Mouse (Mus musculus) stomach, embryonic 15.5 days (tissue): ENCODE data around the gene Smim15. TPM values are rescaled to one million over a fixed set of nuclear protein-coding genes. Genes with fewer than 3 reads are reported as not detected.

Experiments used
- ATAC-seq: fragments of 200-750 bp; cut with Nextera tagmentation; 2 replicates; pipeline ENCODE4 v1.8.0; 2017; ENCODE audit warnings: low read depth, moderate number of reproducible peaks, moderate TSS enrichment; ENCODE audit not compliant: insufficient read depth, low FRiP score
- H3K27ac ChIP-seq: fragments of 300-500 bp; sonication (generic); 2 replicates; pipeline ENCODE4 v1.5.1; 2015; ENCODE audit warnings: mild to moderate bottlenecking, inconsistent platforms
- H3K27me3 ChIP-seq: fragments of 300-500 bp; sonication (generic); replicated peaks from 2 replicates; pipeline ENCODE4 v1.6.1; 2015; ENCODE audit warnings: inconsistent platforms
- H3K36me3 ChIP-seq: fragments of 300-500 bp; sonication (generic); 2 replicates; pipeline ENCODE4 v1.6.1; 2015; ENCODE audit warnings: inconsistent platforms
- H3K4me1 ChIP-seq: fragments of 300-500 bp; sonication (generic); 2 replicates; pipeline ENCODE4 v1.6.1; 2015; ENCODE audit warnings: inconsistent platforms
- H3K4me2 ChIP-seq: fragments of 300-500 bp; sonication (generic); 2 replicates; pipeline ENCODE4 v1.6.1; 2015; ENCODE audit warnings: mild to moderate bottlenecking, inconsistent platforms
- H3K4me3 ChIP-seq: fragments of 300-500 bp; sonication (generic); replicated peaks from 2 replicates; pipeline ENCODE4 v1.5.1; 2015; ENCODE audit warnings: inconsistent platforms
- H3K9ac ChIP-seq: fragments of 300-500 bp; sonication (generic); 2 replicates; pipeline ENCODE4 v1.6.1; 2015; ENCODE audit warnings: inconsistent platforms
- H3K9me3 ChIP-seq: fragments of 300-500 bp; sonication (generic); 2 replicates; pipeline ENCODE4 v1.6.1; 2016; ENCODE audit warnings: inconsistent platforms
- WGBS: fragments of 180-500 bp; shearing (Covaris S2); methylation state at CpG from one replicate; pipeline ENCODE4 v1.1.7; 2015; 5-methylcytosine and 5-hydroxymethylcytosine counted together
- polyA plus RNA-seq: library from polyadenylated mRNA; unstranded; fragments of >200 nt; fragmentation: Nextera tagmentation; extraction: Ambion mirVana; gene quantifications from 2 replicates; pipeline ENCODE4 v1.2.1, GENCODE M21; 2015

Gene Smim15
- polyA plus RNA-seq, 1 experiment from 2014 or later: 59.7 TPM

- Histone ChIP-seq H3K4me1 (peaks cover 17% of the 10 kb centered on the region), H3K36me3 (no peaks in the 10 kb centered on the region), H3K27ac (no peak overlapping the region), H3K9me3 (no peaks in the 10 kb centered on the region), H3K4me3 (no peak overlapping the region), H3K9ac (no peak overlapping the region), H3K4me2 (no peak overlapping the region), H3K27me3 (no peaks in the 10 kb centered on the region)
- no peak for ATAC-seq
- 3% methylated on average over 7 of the region's 7 CpGs for WGBS
Observed at GRCm38 (mm10) chr13:108041358-108041757, 2.9 kb upstream of the Smim15 start.

- peak overlapping the region; percentile 93 for H3K9ac ChIP-seq
- H3K4me2 ChIP-seq: peak overlapping the region; percentile 82
- no peaks in the 10 kb centered on the region for H3K9me3 ChIP-seq
- H3K27ac ChIP-seq: peak overlapping the region; percentile 99
- WGBS: 3% methylated on average over 23 of the region's 23 CpGs
- H3K36me3 ChIP-seq: 0 out of 2 replicates have a peak, but pooled peaks cover 4% of the 10 kb centered on the region
- H3K27me3 ChIP-seq: no peaks in the 10 kb centered on the region
- ATAC-seq: peak; percentile 45
- peaks cover 17% of the 10 kb centered on the region for H3K4me1 ChIP-seq
- H3K4me3 ChIP-seq: peak overlapping the region; percentile 80
Observed at GRCm38 (mm10) chr13:108043431-108044221, 620 bp upstream of the Smim15 start.

- Histone ChIP-seq H3K9ac (no peak overlapping the region), H3K27ac (peak overlapping the region; percentile 44), H3K9me3 (no peaks in the 10 kb centered on the region), H3K36me3 (0 out of 2 replicates have a peak, but pooled peaks cover 4% of the 10 kb centered on the region), H3K4me3 (peak overlapping the region; percentile 19; the same call in 1 of the 2 replicates), H3K4me2 (peak overlapping the region; percentile 34), H3K27me3 (no peaks in the 10 kb centered on the region), H3K4me1 (peaks cover 17% of the 10 kb centered on the region)
- WGBS: 69% methylated on average over 3 of the region's 3 CpGs
- no peak for ATAC-seq
Observed at GRCm38 (mm10) chr13:108045646-108046045, 1.4 kb downstream of the Smim15 start.

- H3K4me3 ChIP-seq: no peak overlapping the region; the same call in 1 of the 2 replicates
- peak overlapping the region; percentile 44; the same call in 1 of the 2 replicates for H3K27ac ChIP-seq
- H3K4me1 ChIP-seq: peaks cover 15% of the 10 kb centered on the region
- ATAC-seq: no peak
- WGBS: 71% methylated on average over 3 of the region's 3 CpGs
- H3K36me3 ChIP-seq: 0 out of 2 replicates have a peak, but pooled peaks cover 4% of the 10 kb centered on the region
- H3K4me2 ChIP-seq: peak overlapping the region; percentile 34
- H3K27me3 ChIP-seq: no peaks in the 10 kb centered on the region
- no peak overlapping the region for H3K9ac ChIP-seq
- no peaks in the 10 kb centered on the region for H3K9me3 ChIP-seq
Observed at GRCm38 (mm10) chr13:108046071-108046470, 1.8 kb downstream of the Smim15 start.

- no peak overlapping the region for H3K27ac ChIP-seq
- no peak overlapping the region for H3K4me3 ChIP-seq
- WGBS: 69% methylated on average over 6 of the region's 6 CpGs
- no peak overlapping the region for H3K4me2 ChIP-seq
- H3K9ac ChIP-seq: no peak overlapping the region
- peaks cover 12% of the 10 kb centered on the region for H3K4me1 ChIP-seq
- no peaks in the 10 kb centered on the region for H3K9me3 ChIP-seq
- H3K27me3 ChIP-seq: no peaks in the 10 kb centered on the region
- no peak for ATAC-seq
- H3K36me3 ChIP-seq: 0 out of 2 replicates have a peak, but pooled peaks cover 4% of the 10 kb centered on the region
Observed at GRCm38 (mm10) chr13:108046891-108047290, 2.6 kb downstream of the Smim15 start.

- Histone ChIP-seq H3K36me3 (0 out of 2 replicates have a peak, but pooled peaks cover 4% of the 10 kb centered on the region), H3K4me3 (no peak overlapping the region), H3K27ac (no peak overlapping the region), H3K9me3 (no peaks in the 10 kb centered on the region), H3K4me1 (peaks cover 12% of the 10 kb centered on the region), H3K27me3 (no peaks in the 10 kb centered on the region), H3K4me2 (no peak overlapping the region), H3K9ac (no peak overlapping the region)
- WGBS: 86% methylated on average over 6 of the region's 6 CpGs
- ATAC-seq: no peak
Observed at GRCm38 (mm10) chr13:108047364-108047763, 3.1 kb downstream of the Smim15 start.

- H3K36me3 ChIP-seq: no peaks in the 10 kb centered on the region
- no peaks in the 10 kb centered on the region for H3K9me3 ChIP-seq
- H3K4me1 ChIP-seq: peaks cover 8% of the 10 kb centered on the region
- peak overlapping the region; percentile 23; the same call in 1 of the 2 replicates for H3K27ac ChIP-seq
- ATAC-seq: peak; percentile 79
- no peak overlapping the region for H3K4me2 ChIP-seq
- H3K4me3 ChIP-seq: no peak overlapping the region
- H3K27me3 ChIP-seq: no peaks in the 10 kb centered on the region
- WGBS: 32% methylated on average over 3 of the region's 3 CpGs
- no peak overlapping the region for H3K9ac ChIP-seq
Observed at GRCm38 (mm10) chr13:108056896-108057295, 12.7 kb downstream of the Smim15 start.

GRCm38 (mm10) chr13:108060286-108060885 lies 16.1 kb downstream of the Smim15 start:
- no peaks in the 10 kb centered on the region for H3K36me3 ChIP-seq
- ATAC-seq: no peak
- H3K4me1 ChIP-seq: peaks cover 10% of the 10 kb centered on the region
- H3K9ac ChIP-seq: no peak overlapping the region
- no peaks in the 10 kb centered on the region for H3K9me3 ChIP-seq
- H3K27me3 ChIP-seq: no peaks in the 10 kb centered on the region
- H3K27ac ChIP-seq: no peak overlapping the region
- no peak overlapping the region for H3K4me3 ChIP-seq
- WGBS: 49% methylated on average over 7 of the region's 7 CpGs
- no peak overlapping the region for H3K4me2 ChIP-seq

GRCm38 (mm10) chr13:108060936-108061578 lies 16.8 kb downstream of the Smim15 start:
- Histone ChIP-seq H3K4me1 (peaks cover 10% of the 10 kb centered on the region), H3K9ac (no peak overlapping the region), H3K4me2 (no peak overlapping the region), H3K9me3 (no peaks in the 10 kb centered on the region), H3K27ac (no peak overlapping the region), H3K4me3 (no peak overlapping the region), H3K36me3 (no peaks in the 10 kb centered on the region), H3K27me3 (no peaks in the 10 kb centered on the region)
- no peak for ATAC-seq
- 66% methylated on average over 8 of the region's 8 CpGs for WGBS

- no peak overlapping the region for H3K4me2 ChIP-seq
- no peak for ATAC-seq
- no peaks in the 10 kb centered on the region for H3K27me3 ChIP-seq
- 60% methylated on average over 5 of the region's 5 CpGs for WGBS
- H3K4me1 ChIP-seq: peaks cover 4% of the 10 kb centered on the region; the same call in 1 of the 2 replicates
- H3K27ac ChIP-seq: no peak overlapping the region
- no peaks in the 10 kb centered on the region for H3K36me3 ChIP-seq
- H3K9ac ChIP-seq: no peak overlapping the region
- no peak overlapping the region for H3K4me3 ChIP-seq
- H3K9me3 ChIP-seq: no peaks in the 10 kb centered on the region
Observed at GRCm38 (mm10) chr13:108062900-108063299, 18.7 kb downstream of the Smim15 start.

- ATAC-seq: no peak
- Histone ChIP-seq H3K27ac (no peak overlapping the region), H3K27me3 (no peaks in the 10 kb centered on the region), H3K9ac (no peak overlapping the region), H3K4me3 (no peak overlapping the region), H3K4me1 (peaks cover 4% of the 10 kb centered on the region; the same call in 1 of the 2 replicates), H3K9me3 (no peaks in the 10 kb centered on the region), H3K4me2 (no peak overlapping the region), H3K36me3 (no peaks in the 10 kb centered on the region)
- 66% methylated on average over 11 of the region's 11 CpGs for WGBS
Observed at GRCm38 (mm10) chr13:108063374-108064134, 19.3 kb downstream of the Smim15 start.
